Mouse (Mus musculus) heart, embryonic 15.5 days (tissue): Measurements from ENCODE around the gene Zfp991. TPM values are rescaled to one million over a fixed set of nuclear protein-coding genes. Genes with fewer than 3 reads are reported as not detected.
"Not testable (repeated sequence)": the region's sequence is repeated elsewhere in the genome, so short reads cannot be mapped to it uniquely, and the experiment has no call there.

Experiments
- ATAC-seq: fragments of 200-750 bp; cut with Nextera tagmentation; replicated peaks from 2 replicates; pipeline ENCODE4 v1.8.0; 2017; ENCODE audit warnings: low read depth, moderate TSS enrichment; ENCODE audit not compliant: insufficient number of reproducible peaks, insufficient read depth, low FRiP score
- H3K27ac ChIP-seq: fragments of 300-500 bp; sonication (generic); 2 replicates; pipeline ENCODE4 v1.5.1; 2015; ENCODE audit warnings: mild to moderate bottlenecking, inconsistent platforms
- H3K27me3 ChIP-seq: fragments of 300-500 bp; sonication (generic); 2 replicates; pipeline ENCODE4 v1.6.1; 2015; ENCODE audit warnings: inconsistent platforms
- H3K36me3 ChIP-seq: fragments of 300-500 bp; sonication (generic); 2 replicates; pipeline ENCODE4 v1.6.1; 2015; ENCODE audit warnings: mild to moderate bottlenecking, inconsistent platforms
- H3K4me1 ChIP-seq: fragments of 300-500 bp; sonication (generic); replicated peaks from 2 replicates; pipeline ENCODE4 v1.6.1; 2015; ENCODE audit warnings: inconsistent platforms
- H3K4me2 ChIP-seq: fragments of 300-500 bp; sonication (generic); 2 replicates; pipeline ENCODE4 v1.6.1; 2015; ENCODE audit warnings: inconsistent platforms, mild to moderate bottlenecking, moderate library complexity
- H3K4me3 ChIP-seq: fragments of 300-500 bp; sonication (generic); 2 replicates; pipeline ENCODE4 v1.5.1; 2015; ENCODE audit warnings: mild to moderate bottlenecking, inconsistent platforms
- H3K9ac ChIP-seq: fragments of 300-500 bp; sonication (generic); 2 replicates; pipeline ENCODE4 v1.6.1; 2015; ENCODE audit warnings: mild to moderate bottlenecking, inconsistent platforms
- H3K9me3 ChIP-seq: fragments of 300-500 bp; sonication (generic); replicated peaks from 2 replicates; pipeline ENCODE4 v1.6.1; 2016; ENCODE audit warnings: inconsistent platforms
- WGBS: fragments of 180-500 bp; shearing (Covaris S2); methylation state at CpG from one replicate; pipeline ENCODE4 v1.1.7; 2015; ENCODE audit warnings: mixed read lengths; 5-methylcytosine and 5-hydroxymethylcytosine counted together
- polyA plus RNA-seq: library from polyadenylated mRNA; unstranded; fragments of >200 nt; fragmentation: Nextera tagmentation; extraction: Ambion mirVana; gene quantifications from 2 replicates; pipeline ENCODE4 v1.2.1, GENCODE M21; 2015

The Zfp991 gene
- polyA plus RNA-seq, 1 experiment from 2014 or later: 5.6 TPM

GRCm38 (mm10) chr4:147187283-147187965 is 55.6 kb downstream of the Zfp991 start:
- H3K9ac ChIP-seq: not testable (repeated sequence)
- 51% methylated on average over 71 of the region's 71 CpGs for WGBS
- peak; percentile 75 for ATAC-seq

DNA sequence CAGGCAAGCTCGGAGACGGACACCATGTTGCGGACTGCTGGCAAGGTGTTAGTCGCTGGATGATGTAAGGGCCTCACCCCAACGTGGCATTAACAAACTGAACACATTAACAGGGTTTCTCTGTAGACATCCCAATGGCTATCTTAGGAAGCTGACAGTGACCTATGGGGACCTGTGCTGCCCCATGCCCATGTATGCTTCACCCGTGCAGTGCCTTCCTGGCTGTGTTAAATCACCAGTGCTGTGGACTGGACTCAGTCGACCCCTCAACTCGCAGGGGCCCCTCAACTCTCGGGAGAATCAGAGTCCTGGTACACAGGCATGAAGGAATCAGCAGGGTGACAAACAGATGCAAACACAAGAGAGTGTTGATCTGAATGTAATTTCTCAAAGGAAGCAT is 63.3 kb downstream of the Zfp991 start:
- WGBS: 82% methylated on average over 7 of the region's 9 CpGs
- H3K4me3 ChIP-seq, H3K9me3 ChIP-seq, H3K27ac ChIP-seq, H3K9ac ChIP-seq, ATAC-seq, H3K36me3 ChIP-seq, H3K4me2 ChIP-seq, H3K27me3 ChIP-seq, H3K4me1 ChIP-seq: not testable (repeated sequence)

More at GRCm38 (mm10) chr4:147187283-147187965, 55.6 kb downstream of the Zfp991 start:
- not testable (repeated sequence) for H3K27ac ChIP-seq, H3K4me3 ChIP-seq, H3K4me2 ChIP-seq, H3K27me3 ChIP-seq, H3K4me1 ChIP-seq, H3K36me3 ChIP-seq, H3K9me3 ChIP-seq

GRCm38 (mm10) chr4:147197210-147197609 is 65.4 kb downstream of the Zfp991 start:
- not testable (repeated sequence) for H3K36me3 ChIP-seq, H3K27ac ChIP-seq, H3K4me1 ChIP-seq, H3K4me3 ChIP-seq, ATAC-seq, H3K9me3 ChIP-seq, H3K4me2 ChIP-seq, H3K9ac ChIP-seq, H3K27me3 ChIP-seq
- WGBS: 75% methylated on average over 2 of the region's 2 CpGs

GRCm38 (mm10) chr4:147199055-147199750 is 67.4 kb downstream of the Zfp991 start:
- H3K27ac ChIP-seq, H3K4me1 ChIP-seq, H3K4me2 ChIP-seq, H3K9me3 ChIP-seq, H3K27me3 ChIP-seq, H3K36me3 ChIP-seq, H3K4me3 ChIP-seq, H3K9ac ChIP-seq: not testable (repeated sequence)
- 63% methylated on average over 6 of the region's 6 CpGs for WGBS
- peak; percentile 40 for ATAC-seq

GRCm38 (mm10) chr4:147201920-147202660 is 70.3 kb downstream of the Zfp991 start:
- not testable (repeated sequence) for ATAC-seq, H3K27me3 ChIP-seq, H3K4me1 ChIP-seq, H3K36me3 ChIP-seq, H3K27ac ChIP-seq, H3K9me3 ChIP-seq, H3K9ac ChIP-seq, H3K4me3 ChIP-seq, H3K4me2 ChIP-seq
- WGBS: 81% methylated on average over 15 of the region's 16 CpGs

GRCm38 (mm10) chr4:147212182-147212928 is 80.5 kb downstream of the Zfp991 start:
- not testable (repeated sequence) for H3K36me3 ChIP-seq, H3K4me2 ChIP-seq, H3K9me3 ChIP-seq, ATAC-seq, H3K4me3 ChIP-seq, H3K9ac ChIP-seq, H3K27ac ChIP-seq, H3K4me1 ChIP-seq, H3K27me3 ChIP-seq
- WGBS: 79% methylated on average over 3 of the region's 7 CpGs

GRCm38 (mm10) chr4:147214233-147214632 is 82.4 kb downstream of the Zfp991 start:
- not testable (repeated sequence) for H3K27me3 ChIP-seq, H3K9ac ChIP-seq, ATAC-seq, H3K9me3 ChIP-seq, H3K27ac ChIP-seq, H3K4me2 ChIP-seq, H3K4me3 ChIP-seq, H3K4me1 ChIP-seq, H3K36me3 ChIP-seq
- no CpG with 5 or more reads among the region's 1 CpGs for WGBS

- not testable (repeated sequence) for H3K9me3 ChIP-seq, H3K4me3 ChIP-seq, H3K9ac ChIP-seq, H3K4me1 ChIP-seq, H3K27me3 ChIP-seq, H3K4me2 ChIP-seq, ATAC-seq, H3K36me3 ChIP-seq, H3K27ac ChIP-seq
- WGBS: 61% methylated on average over 3 of the region's 4 CpGs
Observed at GRCm38 (mm10) chr4:147217676-147218075, 85.8 kb downstream of the Zfp991 start.

DNA sequence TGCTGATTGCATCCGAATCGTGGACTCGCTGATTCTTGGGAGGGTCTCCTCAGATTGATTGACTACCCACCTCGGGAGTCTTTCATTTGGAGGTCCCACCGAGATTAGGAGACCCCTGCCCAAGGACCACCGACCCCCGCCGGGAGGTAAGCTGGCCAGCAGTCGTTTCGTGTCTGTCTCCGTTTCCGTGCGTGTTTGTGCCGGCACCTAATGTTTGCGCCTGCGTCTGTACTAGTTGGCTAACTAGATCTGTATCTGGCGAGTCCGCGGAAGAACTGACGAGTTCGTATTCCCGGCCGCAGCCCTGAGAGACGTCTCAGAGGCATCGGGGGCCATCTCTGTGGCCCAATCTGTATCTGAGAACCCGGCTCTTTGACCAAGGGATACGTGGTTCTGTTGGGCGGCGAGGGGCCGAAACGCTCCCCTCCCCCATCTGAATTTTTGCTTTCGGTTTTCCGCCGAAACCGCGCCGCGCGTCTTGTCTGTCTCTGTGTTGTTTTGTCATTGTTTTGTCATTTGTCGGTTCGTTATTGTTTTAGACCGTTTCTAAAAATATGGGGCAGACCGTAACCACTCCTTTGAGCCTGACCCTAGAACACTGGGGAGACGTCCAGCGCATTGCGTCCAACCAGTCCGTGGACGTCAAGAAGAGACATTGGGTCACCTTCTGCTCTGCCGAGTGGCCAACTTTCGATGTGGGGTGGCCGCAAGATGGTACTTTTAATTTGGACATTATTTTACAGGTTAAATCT is 87.7 kb downstream of the Zfp991 start:
- H3K9ac ChIP-seq: not testable (repeated sequence)

GRCm38 (mm10) chr4:147220226-147220625 is 88.4 kb downstream of the Zfp991 start:
- not testable (repeated sequence) for H3K27ac ChIP-seq, H3K4me2 ChIP-seq, H3K9ac ChIP-seq, H3K4me3 ChIP-seq, H3K27me3 ChIP-seq, H3K36me3 ChIP-seq, ATAC-seq, H3K4me1 ChIP-seq
- WGBS: 83% methylated on average over 17 of the region's 20 CpGs
- peaks cover 14% of the 10 kb centered on the region; the same call in 1 of the 2 replicates for H3K9me3 ChIP-seq

More for the DNA sequence above, 87.7 kb downstream of the Zfp991 start:
- Histone ChIP-seq H3K4me3 (peak overlapping the region; percentile 50), H3K4me2 (peak overlapping the region; percentile 52)
- 62% methylated on average over 51 of the region's 51 CpGs for WGBS
- H3K4me1 ChIP-seq, ATAC-seq, H3K27me3 ChIP-seq, H3K36me3 ChIP-seq, H3K9me3 ChIP-seq, H3K27ac ChIP-seq: not testable (repeated sequence)
